Mouse (Mus musculus) urinary bladder, adult 18-20 months (tissue): ENCODE measurements around the gene Ubtfl1.
"Not testable (repeated sequence)": the region's sequence is repeated elsewhere in the genome, so short reads cannot be mapped to it uniquely, and the experiment has no call there.

Experiments
- DNase-seq, 2 experiments: peaks; one replicate each; pipeline ENCODE4 v3.0.0; 2022; ENCODE audit warnings: low spot score in 2 of 2, mixed read lengths in 2 of 2

Ubtfl1 gene

GRCm38 (mm10) chr9:18404118-18404517, at the start of gene Ubtfl1:
TSS of gene Ubtfl1 (plus strand) at chr9:18404418.
- no peak for DNase-seq

DNA sequence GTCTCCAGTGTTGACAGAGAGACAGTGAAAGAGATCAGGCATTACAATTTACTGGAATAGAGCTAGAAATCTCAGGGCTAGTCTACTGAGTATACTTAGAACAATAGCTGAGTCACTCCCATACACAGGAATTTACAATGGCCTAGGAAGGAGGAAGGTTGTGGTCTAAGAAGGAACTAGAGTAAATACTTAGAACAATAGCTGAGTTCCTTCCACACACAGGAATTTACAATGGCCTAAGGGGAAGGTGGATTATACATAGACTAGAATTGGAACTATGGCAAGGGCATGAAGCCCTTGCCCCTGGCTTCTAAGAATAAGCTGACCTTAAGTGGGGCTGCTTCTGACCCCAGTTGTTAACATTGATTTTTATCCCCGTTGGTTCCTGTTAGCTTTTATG, 31.2 kb upstream of the Ubtfl1 start:
- not testable (repeated sequence) for DNase-seq

- no peak for DNase-seq
Observed at GRCm38 (mm10) chr9:18385782-18386181, 18.4 kb upstream of the Ubtfl1 start.

- DNase-seq = no peak
Observed at GRCm38 (mm10) chr9:18399629-18400028, 4.6 kb upstream of the Ubtfl1 start.

DNA sequence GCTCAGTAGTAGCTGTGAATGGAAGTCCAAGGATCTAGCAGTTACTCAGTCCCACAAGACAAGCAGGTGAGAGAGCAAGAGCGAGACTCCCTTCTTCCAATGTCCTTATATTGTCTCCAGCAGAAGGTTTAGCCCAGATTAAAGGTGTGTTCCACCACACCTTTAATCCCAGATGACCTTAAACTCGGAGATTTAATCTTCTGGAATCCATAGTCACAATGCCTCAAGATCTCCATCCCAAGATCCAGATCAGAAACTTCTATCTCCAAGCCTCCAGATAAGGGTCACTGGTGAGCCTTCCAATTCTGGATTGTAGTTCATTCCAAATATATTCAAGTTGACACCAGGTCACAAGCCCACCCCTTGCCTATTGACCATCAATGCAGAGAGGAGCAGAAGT, 1.3 kb upstream of the Ubtfl1 start, which contains the start of gene Naalad2:
TSS of gene Naalad2 (minus strand) at position 101 of the 400 bp plus-strand sequence.
- not testable (repeated sequence) for DNase-seq

DNA sequence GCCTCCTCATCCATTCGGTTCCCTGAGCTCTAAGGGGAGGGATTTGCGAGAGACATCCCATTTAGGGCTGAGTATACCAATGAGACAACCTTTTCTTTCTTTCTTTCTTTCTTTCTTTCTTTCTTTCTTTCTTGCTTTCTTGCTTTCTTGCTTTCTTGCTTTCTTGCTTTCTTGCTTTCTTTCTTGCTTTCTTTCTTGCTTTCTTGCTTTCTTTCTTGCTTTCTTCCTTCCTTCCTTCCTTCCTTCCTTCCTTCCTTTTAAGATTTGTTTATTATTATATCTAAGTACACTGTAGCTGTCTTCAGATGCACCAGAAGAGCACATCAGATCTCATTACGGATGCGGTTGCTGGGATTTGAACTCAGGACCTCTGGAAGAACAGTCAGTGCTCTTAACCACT, 8.2 kb downstream of the Ubtfl1 start:
- DNase-seq = not testable (repeated sequence)

GRCm38 (mm10) chr9:18430354-18430753, 26.1 kb downstream of the Ubtfl1 start, which contains the start of gene Mbd3l2:
TSS of gene Mbd3l2 (plus strand) at chr9:18430654.
- no peak for DNase-seq

- DNase-seq = no peak
Observed at GRCm38 (mm10) chr9:18431687-18432086, 27.5 kb downstream of the Ubtfl1 start.

DNA sequence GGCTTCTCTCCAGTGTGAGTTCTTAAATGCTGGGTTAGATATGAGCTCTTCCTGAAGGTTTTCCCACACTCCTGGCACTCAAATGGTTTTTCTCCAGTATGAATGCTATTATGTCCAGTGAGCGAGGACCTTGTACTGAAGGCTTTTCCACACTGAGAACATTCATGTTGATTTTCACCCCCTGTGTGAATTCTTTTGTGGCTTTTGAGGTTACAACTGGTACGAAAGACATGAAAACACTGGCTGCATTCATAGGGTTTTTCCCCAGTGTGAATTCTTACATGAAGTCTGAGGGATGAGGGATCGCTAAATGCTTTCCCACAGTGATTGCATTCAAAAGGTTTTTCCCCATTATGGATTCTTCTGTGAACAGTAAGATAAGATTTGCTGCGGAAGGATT, 52.3 kb downstream of the Ubtfl1 start:
- no peak for DNase-seq
